Mouse (Mus musculus): ENCODE data around the gene 0610012G03Rik.

GRCm38 (mm10) chr16:31975258-31975657 lies 27.0 kb upstream of the 0610012G03Rik start:
- TF ChIP-seq EP300 (IDR thresholded peaks at IDR 0.05) (no peak), CTCF (IDR thresholded peaks at IDR 0.05) (no peak)

Measured in lung, postnatal 0 days (tissue).